Mouse (Mus musculus) lung, postnatal 25 days (tissue): ENCODE results near the gene Ldlrap1.
A peak's percentile ranks its signal among the peaks of the same experiment; 100 is the strongest.

Experiments
- DNase-seq: peaks from one replicate; pipeline ENCODE4 v3.0.0; 2022; ENCODE audit warnings: low spot score

Ldlrap1 gene

DNA sequence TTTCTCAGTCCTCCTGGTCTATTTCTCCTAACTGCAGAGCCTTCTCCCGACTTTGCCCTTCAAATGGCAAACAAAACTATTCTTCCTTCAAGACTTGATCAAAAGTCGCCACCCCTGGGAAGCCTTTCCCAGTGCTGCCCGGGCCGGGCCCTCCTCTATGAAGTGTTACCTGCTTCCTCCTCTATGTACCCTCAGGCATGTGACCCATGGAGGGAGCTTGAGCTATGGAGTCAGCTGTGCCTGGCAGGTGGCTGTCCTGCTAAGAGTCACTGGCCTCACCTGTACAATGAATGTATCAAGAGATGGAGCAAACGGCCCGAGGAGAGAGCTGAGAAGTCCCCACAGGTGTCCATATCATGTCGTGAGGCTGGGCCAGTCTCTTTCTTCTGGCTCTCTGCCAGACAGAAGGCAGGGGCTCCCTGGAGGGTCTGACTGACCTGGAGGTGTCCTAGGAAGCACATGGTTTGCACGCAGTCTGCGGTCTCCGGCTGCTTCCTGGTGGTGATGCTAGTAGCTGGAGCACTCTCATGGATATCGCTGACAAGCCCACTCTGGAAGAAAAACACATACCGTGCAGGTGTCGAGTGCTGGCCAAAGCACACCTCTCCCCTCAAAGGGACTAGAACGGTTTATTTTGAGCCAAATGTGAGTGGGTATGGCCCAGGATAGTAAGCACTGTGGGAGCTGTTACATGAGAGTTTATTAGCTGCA lies 7.6 kb upstream of the Ldlrap1 start:
- no peak for DNase-seq

DNA sequence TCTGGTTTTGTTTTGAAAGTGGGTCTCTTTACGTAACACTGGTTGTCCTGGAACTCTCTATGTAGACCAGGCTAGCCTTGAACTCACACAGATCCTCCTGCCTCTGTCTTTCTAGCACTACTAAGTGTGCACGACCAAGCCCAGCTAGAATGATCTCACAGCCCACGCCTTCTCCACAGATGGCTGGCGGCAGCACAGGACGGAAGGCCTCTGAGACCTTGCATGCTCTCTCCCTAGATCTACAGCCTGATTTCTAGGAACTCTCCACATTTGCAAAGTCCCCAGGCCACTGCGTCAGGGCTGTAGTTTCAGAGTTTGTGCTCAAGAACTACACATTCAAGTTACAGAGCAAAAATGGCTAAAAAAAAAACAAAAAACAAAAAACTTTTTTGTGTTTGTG lies 6.3 kb upstream of the Ldlrap1 start:
- DNase-seq: no peak

DNA sequence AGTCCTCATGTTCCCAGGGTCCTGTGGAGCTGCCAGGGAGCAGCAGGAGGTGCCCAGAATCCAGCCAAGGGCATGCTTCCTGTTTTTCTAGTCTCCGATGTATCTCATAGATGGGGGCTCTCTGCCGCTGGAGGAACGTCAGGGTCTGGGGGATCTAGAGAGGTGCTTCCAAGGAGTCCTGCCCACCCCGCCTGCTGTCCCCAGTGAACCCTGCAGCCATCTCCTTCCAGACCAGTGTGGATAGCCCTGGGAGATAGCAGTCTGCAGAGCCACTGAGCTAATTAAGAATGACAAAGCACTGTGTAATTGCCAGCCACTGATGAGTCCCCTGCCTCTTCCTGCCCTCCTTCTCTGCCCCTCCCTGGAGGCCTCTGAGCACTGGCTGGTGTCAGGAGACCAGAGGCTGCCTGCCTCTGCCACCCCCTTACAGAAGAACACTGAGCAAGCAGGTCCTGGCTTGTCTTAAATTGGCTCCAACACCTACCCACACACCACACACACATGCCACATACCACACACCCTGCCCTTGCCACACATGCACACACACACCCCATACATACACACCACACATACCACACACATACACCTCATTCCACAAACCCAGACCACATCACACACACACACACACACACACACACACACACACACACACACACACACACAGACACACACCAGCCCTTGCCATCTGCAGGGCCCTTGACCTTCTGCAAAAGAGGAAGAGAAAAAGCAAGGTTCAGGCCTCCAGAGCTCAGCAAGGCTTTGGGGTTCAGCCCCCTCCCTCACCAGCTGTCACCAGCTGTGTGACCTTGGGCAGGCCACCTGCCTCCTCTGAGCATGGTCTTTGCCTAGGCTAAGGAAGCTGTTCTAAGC lies 5.2 kb upstream of the Ldlrap1 start:
- DNase-seq: no peak

DNA sequence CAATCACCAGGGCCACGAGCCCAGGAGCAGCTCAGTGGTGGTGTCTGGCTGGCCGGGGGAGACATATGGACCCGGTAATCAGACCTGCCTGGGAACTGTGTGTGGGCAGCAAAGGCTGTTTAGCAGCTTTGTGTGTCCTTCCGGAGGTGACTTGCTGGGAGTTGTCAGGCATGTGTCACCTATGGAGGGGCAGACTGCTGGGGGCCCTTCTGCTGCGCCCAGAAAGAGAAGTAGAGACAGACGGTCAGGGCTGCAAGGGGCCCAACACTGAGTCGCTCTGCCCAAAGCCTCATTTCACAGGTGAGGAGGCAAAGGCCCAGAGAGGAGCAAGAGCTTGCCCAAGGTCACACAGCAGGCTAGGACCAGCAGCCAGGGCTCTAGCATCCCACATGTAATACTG lies 2.1 kb upstream of the Ldlrap1 start:
- no peak for DNase-seq

DNA sequence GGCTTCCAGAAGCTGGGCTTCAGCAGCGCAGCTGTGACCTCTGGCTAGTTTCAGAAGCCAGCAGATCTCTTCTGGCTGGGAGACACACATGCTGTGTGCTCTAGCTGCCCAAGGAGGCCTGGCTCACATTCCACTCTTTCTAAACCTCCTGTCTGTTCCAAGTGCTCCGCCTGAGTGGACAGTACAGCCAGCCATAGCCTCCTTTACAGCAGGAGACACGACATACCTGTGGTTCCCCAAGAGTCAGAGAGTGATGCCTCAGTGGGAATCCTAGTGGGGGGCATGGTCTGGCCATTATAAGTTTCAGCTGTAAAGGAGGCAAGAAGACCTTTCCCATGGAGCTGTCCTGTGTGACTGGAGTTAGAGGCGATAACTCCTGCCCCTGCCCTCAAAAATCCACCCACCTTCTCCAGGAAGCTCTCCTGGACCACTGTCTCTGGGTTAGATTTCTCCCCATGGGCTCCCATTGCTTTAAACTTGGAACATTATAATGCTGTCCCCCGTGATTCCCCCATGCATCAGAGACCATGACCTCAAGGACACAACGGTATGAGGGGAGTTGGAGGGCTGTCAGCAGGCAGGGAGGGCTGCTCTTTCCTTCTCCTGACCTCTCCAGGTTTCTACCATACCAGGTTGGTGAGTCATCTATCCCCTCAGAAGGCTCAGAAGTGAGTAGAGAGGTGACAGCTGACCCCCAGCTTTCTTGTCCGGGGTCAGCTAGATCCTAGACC lies 1.4 kb upstream of the Ldlrap1 start:
- DNase-seq: no peak

DNA sequence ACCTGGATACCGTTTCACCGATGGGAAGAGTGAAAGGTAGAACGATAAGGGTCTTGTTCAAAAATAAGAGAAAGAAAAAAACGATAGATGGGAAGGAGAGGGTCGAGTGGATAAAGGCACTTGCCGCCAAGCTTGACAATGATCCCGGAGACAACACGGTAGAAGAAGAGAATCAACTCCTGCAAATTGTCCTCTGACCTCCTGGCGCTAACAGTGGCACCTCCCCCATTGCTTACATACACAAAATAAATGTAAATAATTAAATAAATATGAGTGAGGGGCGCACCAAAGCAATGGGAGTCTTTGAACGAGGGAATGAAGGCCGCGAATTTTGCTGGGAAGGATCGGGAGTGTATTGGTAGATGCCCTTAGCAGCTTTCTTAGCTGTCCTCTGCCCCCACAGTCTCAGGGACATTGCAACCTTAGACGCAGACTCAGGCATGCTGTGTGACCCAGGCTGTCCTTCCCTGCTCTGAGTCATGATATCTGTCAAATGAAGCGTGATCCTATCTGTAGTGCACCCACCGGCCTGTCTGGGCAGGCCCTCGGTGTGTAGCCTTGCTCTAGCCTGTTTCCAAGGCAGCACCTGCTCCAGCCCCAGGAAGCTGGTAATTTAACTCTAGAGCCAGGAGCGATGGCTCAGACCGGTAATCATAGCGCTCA lies 533 bp upstream of the Ldlrap1 start:
- DNase-seq: no peak

DNA sequence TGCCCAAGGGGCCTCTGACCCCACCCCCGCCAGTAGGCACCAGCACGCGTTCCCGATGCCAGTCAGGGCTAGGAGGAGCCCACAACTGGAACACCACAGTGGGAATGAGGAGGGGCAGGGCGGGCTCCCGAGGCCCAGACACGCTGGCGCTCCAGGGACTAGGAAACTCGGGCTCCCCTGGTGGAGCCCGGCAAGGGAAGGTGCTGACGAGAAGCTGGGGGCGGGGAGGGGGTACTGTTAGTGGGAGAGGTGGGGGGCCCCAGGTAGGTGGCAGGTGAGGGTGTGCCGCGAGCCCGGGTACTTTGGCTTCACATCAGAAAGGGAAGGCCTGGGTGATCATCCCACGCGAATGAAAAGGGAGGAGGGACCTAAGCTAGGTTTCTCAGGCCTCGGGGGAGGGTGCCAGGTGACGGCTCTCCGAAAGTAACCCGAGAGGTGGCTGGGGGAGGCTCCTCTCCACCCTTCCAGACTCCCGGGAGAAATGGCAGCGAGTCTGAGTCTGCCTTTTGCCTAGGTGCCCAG lies 859 bp downstream of the Ldlrap1 start:
- DNase-seq: peak; percentile 65

DNA sequence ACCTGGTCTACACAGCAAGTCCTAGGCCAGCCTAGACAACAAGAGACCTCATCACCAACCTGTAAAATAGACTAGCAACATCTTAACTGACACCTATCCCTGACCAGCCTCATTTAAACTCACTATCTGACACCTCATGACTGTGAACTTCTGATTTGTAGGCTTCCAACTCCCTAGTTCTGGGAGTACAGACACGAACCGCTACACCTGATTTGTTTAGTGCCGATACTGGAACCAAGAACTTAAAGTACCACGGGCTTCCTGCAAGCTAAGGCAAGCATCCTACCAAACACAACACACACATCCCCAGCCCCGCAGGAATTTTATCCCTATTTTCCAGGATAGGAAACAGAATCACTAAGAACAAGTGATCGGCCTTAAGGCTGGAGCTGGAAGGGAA lies 1.5 kb downstream of the Ldlrap1 start:
- DNase-seq: no peak

DNA sequence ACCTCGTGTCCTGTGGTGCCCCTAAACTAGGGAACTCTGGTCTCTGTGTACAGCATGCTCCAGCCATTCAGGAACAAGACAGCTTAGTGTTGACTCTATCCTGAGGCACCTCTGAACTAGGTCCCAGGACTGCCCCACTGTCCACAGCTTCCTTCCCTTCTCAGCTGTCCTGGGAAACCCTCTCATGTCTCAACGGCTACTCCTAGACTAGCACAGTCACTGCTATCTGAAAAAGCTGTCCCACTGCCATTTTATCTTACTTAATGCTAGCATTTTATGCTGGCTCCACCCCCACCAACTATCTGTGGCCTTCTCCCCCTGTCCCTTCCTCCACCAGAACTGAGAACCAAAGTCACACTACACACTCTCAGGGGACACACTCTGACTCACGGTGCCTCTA lies 3.5 kb downstream of the Ldlrap1 start:
- DNase-seq: no peak

DNA sequence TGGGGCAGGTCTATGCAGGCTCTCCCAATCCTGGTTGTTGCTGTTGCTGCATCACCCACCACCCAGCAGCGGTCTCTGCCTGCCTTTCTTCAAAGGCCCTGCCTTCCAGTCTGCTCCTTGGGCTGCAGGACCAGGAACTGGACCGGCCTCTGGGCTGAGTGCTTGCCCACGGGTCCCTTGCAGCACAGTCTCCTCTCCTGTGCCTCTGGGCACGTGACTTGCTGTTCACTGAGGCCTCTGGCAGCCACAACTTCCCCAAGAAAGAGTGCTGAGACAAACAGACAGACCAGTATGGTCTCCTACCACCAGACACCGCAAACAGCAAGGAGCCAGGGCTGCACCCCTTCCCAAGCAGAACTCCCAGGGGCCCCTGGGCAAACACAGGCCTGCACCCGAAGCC lies 5.5 kb downstream of the Ldlrap1 start:
- peak; percentile 56 for DNase-seq

DNA sequence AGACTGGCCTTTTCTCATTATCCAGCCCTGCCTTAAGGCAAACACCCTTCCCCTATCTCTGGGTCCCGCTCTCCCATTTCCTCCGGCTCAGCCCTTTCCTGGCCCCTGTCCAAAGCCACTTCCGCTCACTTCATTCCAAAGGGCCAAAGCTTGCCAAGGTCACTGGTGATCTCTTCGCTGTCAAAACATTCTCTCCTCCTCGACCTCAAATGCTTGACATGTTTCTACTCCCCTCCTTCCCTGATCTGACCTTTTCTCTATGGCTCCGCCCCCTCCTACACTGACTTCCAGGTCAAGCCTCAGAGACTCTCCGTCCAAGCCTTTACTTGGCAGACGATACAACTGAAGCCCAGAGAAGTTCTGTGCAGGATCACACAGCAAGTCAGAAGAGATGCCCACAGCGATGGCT lies 7.0 kb downstream of the Ldlrap1 start:
- DNase-seq: peak; percentile 88

DNA sequence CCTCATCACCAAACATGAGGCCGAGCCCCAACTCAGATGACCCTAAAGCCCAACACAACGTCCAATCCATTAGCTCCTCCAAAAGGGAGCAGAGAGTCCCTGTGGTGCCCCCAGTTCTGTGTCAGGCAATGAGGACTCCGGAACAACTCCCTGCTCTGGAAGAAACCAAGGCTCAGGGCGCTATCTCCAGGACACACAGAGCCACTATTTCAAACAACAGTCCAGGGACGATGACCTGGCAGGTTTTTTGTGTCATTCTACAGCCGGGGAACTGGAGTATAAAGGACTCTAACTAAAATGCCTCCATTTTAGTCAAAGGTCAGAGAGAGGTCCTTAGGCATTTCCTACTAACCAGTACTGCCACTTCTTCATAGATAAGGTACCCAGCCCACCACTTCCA lies 7.5 kb downstream of the Ldlrap1 start:
- no peak for DNase-seq

DNA sequence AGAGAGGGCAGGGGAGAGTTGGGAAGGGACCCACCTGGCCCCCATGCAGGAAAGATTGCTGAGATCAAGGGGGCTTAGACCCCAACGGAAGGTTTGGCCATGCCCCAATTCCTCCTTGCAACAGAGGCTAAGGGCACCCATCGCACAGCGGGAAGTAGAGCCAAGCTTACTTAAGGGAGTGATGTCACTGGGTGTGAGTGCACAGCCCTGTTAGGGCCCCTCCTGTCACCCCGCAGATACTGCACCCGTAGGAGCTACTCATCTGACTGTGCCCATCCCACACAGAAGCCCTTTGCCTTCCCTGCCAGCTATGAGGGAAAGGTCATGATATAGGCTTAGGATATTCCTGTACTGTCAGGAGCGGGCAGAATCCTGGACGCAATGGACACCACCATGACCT lies 8.3 kb downstream of the Ldlrap1 start:
- no peak for DNase-seq

DNA sequence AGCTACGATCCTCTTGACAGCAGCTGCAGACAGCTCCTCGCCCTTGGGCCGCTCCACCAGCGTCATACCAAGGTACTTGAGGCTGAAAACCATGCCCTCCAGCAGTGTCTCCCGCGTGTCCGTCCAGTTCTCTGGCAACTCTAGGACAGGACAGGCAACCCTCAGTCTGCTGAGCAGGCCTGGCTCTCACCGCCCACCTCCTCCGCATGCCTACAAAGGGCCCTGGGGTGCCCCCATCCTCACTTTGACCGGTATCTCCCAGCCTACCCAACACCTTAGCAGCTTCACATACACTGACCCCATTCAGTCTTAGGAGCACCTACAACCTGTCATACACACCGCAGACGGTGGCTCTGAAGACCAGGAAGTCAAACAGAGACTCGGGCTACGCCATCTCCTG lies 8.9 kb downstream of the Ldlrap1 start:
- no peak for DNase-seq

DNA sequence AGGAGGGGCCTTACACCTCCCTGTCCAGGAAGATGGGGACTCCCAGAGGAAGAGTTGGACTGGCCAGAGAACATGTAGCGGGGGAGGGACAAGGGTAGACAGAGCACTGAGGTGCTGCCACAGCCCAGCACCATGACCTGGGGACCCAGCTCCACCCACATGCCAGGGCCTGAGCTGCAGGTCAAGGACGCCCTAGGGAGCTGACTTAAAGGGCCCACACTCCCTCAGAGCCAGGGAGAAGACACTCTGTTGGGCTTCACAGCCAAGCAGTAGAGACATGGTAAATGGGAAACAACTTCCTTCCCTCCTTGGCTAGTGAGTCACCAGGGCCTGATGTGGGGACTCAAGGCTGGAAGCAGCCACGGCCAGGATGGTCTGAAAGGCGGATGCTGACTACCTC lies 9.5 kb downstream of the Ldlrap1 start:
- no peak for DNase-seq

DNA sequence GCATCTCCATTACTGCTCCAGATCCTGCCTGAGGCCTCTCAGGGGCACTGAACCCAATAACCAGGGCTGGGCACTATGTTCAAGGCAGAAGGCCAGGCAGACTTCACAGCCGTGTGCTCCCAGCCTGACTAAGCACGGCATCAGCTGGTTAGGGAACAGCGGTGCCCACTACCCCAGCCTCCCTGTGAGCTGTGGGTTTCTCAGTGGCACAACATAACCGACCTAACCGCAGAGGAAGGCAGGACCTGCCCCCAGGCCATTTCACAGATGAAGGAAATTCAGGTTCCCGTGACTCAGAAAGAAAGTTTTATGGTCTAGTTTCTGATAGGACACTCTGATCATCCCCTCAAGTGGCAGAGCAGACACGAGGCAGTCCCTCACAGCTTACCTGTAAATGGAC lies 10.9 kb downstream of the Ldlrap1 start:
- DNase-seq: no peak

DNA sequence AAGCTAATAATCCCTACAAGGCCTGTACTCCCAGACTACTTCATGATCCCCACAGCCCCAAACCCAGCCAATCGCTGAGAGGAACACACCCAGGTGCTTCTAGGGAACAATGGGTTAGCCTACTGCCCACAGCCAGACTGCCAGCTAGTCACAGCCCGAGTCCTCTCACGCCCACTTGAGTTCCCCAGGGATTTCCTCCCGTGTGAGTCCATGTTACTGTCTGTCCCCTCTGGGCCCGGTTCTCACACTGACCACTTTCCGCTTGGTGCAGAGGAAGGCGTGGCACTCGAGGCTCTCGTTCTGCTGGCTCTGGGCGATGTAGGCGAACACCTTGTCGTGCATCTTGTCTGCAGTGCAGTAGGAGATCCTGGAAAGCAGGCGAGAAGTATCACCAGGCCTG lies 12.9 kb downstream of the Ldlrap1 start:
- no peak for DNase-seq

DNA sequence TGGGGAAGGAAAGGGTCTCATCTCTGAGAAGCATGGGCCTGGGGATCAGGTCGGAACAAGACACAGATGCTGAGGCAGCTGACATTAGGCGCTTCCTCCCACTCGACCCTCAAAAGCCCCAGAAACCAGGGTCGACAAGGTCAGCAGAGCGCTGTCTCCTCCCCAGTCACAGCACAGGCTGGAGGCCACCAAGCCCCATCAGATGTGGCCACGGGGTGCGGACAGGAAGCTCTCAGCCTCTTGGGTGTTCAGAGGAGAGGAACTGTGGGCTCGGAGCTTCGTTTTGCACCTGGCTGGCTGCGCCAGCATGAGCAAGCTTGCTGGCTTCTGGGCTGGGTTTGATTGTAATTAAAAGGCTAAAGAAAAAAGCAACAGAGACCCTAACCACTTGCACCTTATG lies 13.5 kb downstream of the Ldlrap1 start:
- no peak for DNase-seq

DNA sequence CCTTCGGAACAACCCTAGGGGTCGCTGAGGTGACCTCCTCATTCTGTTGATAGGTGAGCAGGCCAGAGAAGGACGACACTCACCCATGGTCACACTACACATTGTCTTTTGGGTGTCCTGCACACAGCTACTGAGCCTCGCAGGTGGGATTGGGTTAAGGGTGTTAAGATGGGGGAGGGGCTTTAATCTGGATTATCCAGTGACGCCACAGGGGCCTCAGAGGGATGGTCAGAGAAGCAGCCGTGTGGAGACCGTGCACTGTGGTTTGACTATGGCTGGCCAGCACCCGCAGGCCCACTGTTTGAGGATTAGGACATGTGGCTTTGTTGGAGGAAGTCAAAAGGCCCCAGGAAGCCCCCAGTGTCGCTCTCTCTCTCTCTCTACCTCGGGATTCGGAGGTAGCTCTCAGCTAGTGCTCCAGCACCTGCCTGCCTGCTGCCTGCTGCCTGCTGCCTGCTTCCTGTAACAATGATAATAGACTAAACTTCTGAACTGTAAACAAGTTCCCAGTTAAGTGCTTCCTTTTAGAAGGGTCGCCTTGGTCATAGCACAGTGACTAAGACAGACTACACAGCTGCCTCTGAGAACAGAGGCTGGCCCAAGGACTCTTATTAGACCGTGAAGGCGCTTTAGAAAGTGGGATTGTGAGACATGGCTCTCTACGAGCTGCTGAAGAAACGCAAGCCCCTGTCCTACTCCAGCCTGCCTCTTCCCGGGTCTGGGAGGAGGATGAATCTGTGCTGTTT lies 14.1 kb downstream of the Ldlrap1 start:
- DNase-seq: no peak

DNA sequence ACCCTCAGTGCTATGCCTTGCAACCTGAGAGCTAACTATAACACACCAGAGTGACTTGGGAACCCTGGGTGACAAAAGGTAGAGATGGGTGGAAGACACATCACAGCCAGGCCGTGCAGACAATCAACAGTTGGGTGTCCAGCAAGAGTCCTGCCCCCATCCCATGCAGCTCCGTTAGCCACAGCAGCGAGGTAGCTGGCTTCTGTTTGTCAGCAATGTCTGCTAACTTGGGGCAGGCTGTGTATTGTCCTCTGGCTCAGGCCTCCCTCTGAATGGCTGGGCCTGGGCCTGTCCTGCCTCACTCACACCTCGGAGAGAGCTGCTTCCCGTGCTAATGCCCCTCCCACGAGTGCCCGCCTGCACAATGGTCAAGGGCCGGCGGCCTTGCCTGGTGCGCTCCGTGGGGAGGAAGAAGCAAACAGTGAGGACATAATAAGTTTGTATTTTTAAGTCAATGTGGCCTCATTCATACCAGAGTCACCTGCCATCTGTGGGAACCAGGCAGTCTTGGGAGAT lies 14.9 kb downstream of the Ldlrap1 start:
- DNase-seq: no peak

DNA sequence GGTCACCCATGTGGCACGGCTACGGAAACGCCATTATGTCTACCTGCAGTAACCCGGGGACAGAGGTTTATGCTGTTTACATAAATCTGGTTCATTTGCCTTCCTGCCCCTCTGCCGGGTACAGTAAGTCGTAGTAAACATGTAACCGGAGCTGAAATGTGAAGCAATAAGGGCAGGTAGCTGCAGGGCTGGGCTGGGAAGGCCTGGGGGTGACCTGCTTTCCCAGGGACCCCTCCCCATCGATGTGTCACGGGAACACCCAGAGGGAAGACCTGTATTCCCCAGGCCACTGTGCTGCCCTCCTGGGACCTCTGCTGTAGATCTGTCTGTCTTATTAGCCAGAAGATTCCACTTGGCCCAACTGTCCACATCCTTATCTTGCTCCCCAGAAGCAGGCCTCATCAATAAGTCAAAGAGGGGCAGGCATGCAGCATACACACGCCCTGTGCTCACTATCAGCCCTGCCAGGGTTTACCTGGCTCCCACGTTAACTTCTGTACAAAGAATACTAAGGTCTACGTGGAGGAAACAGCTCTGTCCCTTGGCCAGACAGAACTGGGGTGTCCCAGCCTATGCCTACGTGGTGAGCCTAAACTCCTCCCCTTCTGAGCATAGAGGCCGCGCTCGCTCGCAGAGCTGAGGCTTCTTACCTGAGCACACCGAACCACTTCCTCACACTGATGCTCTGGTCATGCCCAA lies 16.0 kb downstream of the Ldlrap1 start:
- no peak for DNase-seq
